Mouse (Mus musculus): ENCODE results near the gene Elof1.

Gene Elof1

GRCm38 (mm10) chr9:22135644-22136390 is 18.8 kb upstream of the Elof1 start, which contains the start of gene Acp5:
Gene Acp5, minus strand, starts transcription at chr9:22135711.
- DNase-seq = no peak

GRCm38 (mm10) chr9:22134988-22135643 is 18.1 kb upstream of the Elof1 start:
- DNase-seq = no peak

- DNase-seq = no peak
Observed at GRCm38 (mm10) chr9:22134246-22134890, 17.4 kb upstream of the Elof1 start.

GRCm38 (mm10) chr9:22132220-22132619 is 15.2 kb upstream of the Elof1 start:
- no peak for DNase-seq

- no peak for DNase-seq
Observed at GRCm38 (mm10) chr9:22131226-22131981, 14.4 kb upstream of the Elof1 start.

- no peak for DNase-seq
Observed at GRCm38 (mm10) chr9:22125246-22126027, 8.5 kb upstream of the Elof1 start.

GRCm38 (mm10) chr9:22124169-22124568 is 7.2 kb upstream of the Elof1 start:
- DNase-seq = no peak

GRCm38 (mm10) chr9:22123069-22123609 is 6.2 kb upstream of the Elof1 start:
- no peak for DNase-seq

- DNase-seq = no peak
Observed at GRCm38 (mm10) chr9:22122005-22122404, 5.0 kb upstream of the Elof1 start.

GRCm38 (mm10) chr9:22121545-22121944 is 4.6 kb upstream of the Elof1 start:
- DNase-seq = no peak

GRCm38 (mm10) chr9:22119543-22119942 is 2.6 kb upstream of the Elof1 start:
- DNase-seq = no peak

- DNase-seq = peak; percentile 68
Observed at GRCm38 (mm10) chr9:22117754-22118456, 933 bp upstream of the Elof1 start.

GRCm38 (mm10) chr9:22116086-22116485 is 886 bp downstream of the Elof1 start:
- peak; percentile 34 for DNase-seq

GRCm38 (mm10) chr9:22115635-22116034 is 1.3 kb downstream of the Elof1 start:
- DNase-seq = no peak

GRCm38 (mm10) chr9:22108194-22108593 is 8.8 kb downstream of the Elof1 start:
- no peak for DNase-seq

- DNase-seq = no peak
Observed at GRCm38 (mm10) chr9:22099922-22100321, 17.1 kb downstream of the Elof1 start.

- DNase-seq = no peak
Observed at GRCm38 (mm10) chr9:22098993-22099696, 17.8 kb downstream of the Elof1 start, which contains the start of gene Cnn1. Gene Cnn1, plus strand, starts transcription at chr9:22099216.

- DNase-seq = peak; percentile 78
Observed at GRCm38 (mm10) chr9:22095854-22096307, 21.1 kb downstream of the Elof1 start.

GRCm38 (mm10) chr9:22092746-22093145 is 24.2 kb downstream of the Elof1 start:
- DNase-seq = no peak

GRCm38 (mm10) chr9:22089986-22090385 is 27.0 kb downstream of the Elof1 start:
- no peak for DNase-seq

Measured in cerebellum, adult 11-12 months (tissue).